Mouse (Mus musculus): ENCODE measurements around the gene Morf4l2.
"Not testable (repeated sequence)": the region's sequence is repeated elsewhere in the genome, so short reads cannot be mapped to it uniquely, and the experiment has no call there.

Morf4l2 gene

DNA sequence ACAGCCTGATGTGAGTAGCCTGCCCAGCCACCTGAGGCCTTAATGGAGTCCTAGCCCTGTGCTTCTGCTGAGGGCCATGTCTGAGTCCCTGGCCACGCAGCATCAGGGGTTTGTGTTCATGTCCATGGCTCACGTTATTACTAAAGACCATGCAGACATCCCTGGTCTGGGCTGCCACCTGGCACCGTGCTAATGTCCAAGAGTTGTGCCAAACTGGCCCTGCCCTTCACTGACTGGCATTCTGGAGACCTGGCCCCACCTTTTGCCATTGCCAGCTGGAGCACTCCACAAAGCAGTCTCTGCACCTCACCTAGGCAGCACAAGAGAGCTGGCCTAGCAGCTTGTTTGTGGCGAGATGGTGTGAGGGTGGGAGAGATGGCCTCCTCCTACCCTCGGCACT, 50.3 kb downstream of the Morf4l2 start:
- DNase-seq = no peak

DNA sequence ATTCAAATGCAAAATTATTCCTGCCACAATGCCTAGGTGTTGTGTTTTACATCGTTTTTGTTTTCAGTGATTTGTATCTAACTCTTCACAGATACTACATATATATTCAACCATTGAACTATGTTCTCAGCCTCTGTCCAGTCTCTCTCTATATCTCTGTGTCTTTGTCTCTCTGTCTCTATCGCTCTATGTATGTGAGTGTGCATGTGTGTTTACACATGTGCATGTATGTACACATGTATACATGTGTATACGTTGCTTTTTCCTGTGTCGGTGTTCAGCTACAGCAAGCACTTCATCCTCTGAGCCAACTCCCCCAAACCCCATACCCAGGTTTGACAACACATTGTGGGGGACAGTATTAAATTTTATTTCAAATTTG, 51.2 kb downstream of the Morf4l2 start:
- no peak for DNase-seq

GRCm38 (mm10) chrX:136691606-136692293, 51.7 kb downstream of the Morf4l2 start:
- not testable (repeated sequence) for DNase-seq

Data from lung, postnatal 4 days (tissue).